Mouse (Mus musculus): ENCODE measurements around the gene Pnpla2. TPM values are rescaled to one million over a fixed set of nuclear protein-coding genes. Genes with fewer than 3 reads are reported as not detected.

Gene Pnpla2
- polyA plus RNA-seq, 1 experiment from 2014 or later, result 19.7 TPM

DNA sequence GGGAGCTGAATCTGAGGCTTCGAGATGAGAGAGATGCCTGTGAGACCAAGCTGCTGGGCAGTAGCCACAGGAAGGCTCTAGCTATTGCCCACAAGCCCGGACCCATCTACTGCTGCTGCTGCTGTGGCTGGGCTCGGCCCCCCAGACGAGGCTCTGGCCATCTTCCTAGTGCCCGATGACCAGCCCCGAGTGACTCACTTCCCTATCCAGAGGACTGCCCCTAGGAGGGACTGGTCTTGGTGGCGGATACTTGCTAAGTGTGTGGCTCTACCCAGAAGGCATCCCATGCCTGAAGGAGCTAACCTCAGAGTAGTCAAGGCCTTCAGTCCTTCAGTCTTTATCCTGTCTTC is 11.0 kb downstream of the Pnpla2 start:
- H3K4me1 ChIP-seq (replicated peaks), result peaks cover 55% of the 10 kb centered on the region
- no peaks in the 10 kb centered on the region for H3K9me3 ChIP-seq
- no peak overlapping the region for H3K27ac ChIP-seq (replicated peaks)
- H3K4me2 ChIP-seq, result no peak overlapping the region
- H3K4me3 ChIP-seq, result no peak overlapping the region
- ATAC-seq (ENCODE audit: low FRiP score, low read depth), result no peak
- no peak overlapping the region for H3K9ac ChIP-seq
- H3K27me3 ChIP-seq, result peaks cover 56% of the 10 kb centered on the region
- WGBS, result 85% methylated on average over 7 of the region's 7 CpGs
- H3K36me3 ChIP-seq, result peaks cover 2% of the 10 kb centered on the region; the same call in 1 of the 2 replicates

GRCm38 (mm10) chr7:141466607-141467148 is 11.7 kb downstream of the Pnpla2 start:
- H3K27ac ChIP-seq (replicated peaks), result no peak overlapping the region
- H3K4me1 ChIP-seq (replicated peaks), result peaks cover 55% of the 10 kb centered on the region
- peak overlapping the region; percentile 66 for H3K4me3 ChIP-seq
- no peak for ATAC-seq (ENCODE audit: low FRiP score, low read depth)
- H3K9me3 ChIP-seq, result no peaks in the 10 kb centered on the region
- peaks cover 8% of the 10 kb centered on the region; the same call in 1 of the 2 replicates for H3K36me3 ChIP-seq
- peak overlapping the region; percentile 73 for H3K9ac ChIP-seq
- 60% methylated on average over 10 of the region's 10 CpGs for WGBS
- H3K4me2 ChIP-seq, result peak overlapping the region; percentile 58
- H3K27me3 ChIP-seq, result peaks cover 49% of the 10 kb centered on the region

GRCm38 (mm10) chr7:141467230-141468030 is 12.4 kb downstream of the Pnpla2 start, which contains the start of gene Cd151:
Cd151 (plus strand) TSS chr7:141467392.
- peak; percentile 32 for ATAC-seq (ENCODE audit: low FRiP score, low read depth)

GRCm38 (mm10) chr7:141468164-141468521 is 13.1 kb downstream of the Pnpla2 start:
- H3K27me3 ChIP-seq, result peaks cover 36% of the 10 kb centered on the region
- H3K36me3 ChIP-seq, result peaks cover 17% of the 10 kb centered on the region
- peak overlapping the region; percentile 58 for H3K4me2 ChIP-seq
- peak overlapping the region; percentile 66 for H3K4me3 ChIP-seq
- peak overlapping the region; percentile 85 for H3K27ac ChIP-seq (replicated peaks)
- ATAC-seq (ENCODE audit: low FRiP score, low read depth), result peak; percentile 16; the same call in 1 of the 2 replicates
- 18% methylated on average over 5 of the region's 5 CpGs for WGBS
- no peaks in the 10 kb centered on the region for H3K9me3 ChIP-seq
- peaks cover 47% of the 10 kb centered on the region for H3K4me1 ChIP-seq (replicated peaks)
- peak overlapping the region; percentile 73 for H3K9ac ChIP-seq

More at GRCm38 (mm10) chr7:141467230-141468030, 12.4 kb downstream of the Pnpla2 start, which contains the start of gene Cd151:
- H3K27ac ChIP-seq (replicated peaks), result peak within 1 kb of the TSS; percentile 85
- H3K36me3 ChIP-seq, result peaks cover 13% of the 10 kb centered on the region
- no peaks in the 10 kb centered on the region for H3K9me3 ChIP-seq
- peak within 1 kb of the TSS; percentile 73 for H3K9ac ChIP-seq
- H3K4me1 ChIP-seq (replicated peaks), result peaks cover 47% of the 10 kb centered on the region
- H3K4me2 ChIP-seq, result peak within 1 kb of the TSS; percentile 58
- under 1% methylated on average over 52 of the region's 52 CpGs for WGBS
- H3K27me3 ChIP-seq, result peaks cover 42% of the 10 kb centered on the region
- peak within 1 kb of the TSS; percentile 66 for H3K4me3 ChIP-seq

- peak; percentile 79 for ATAC-seq (ENCODE audit: low FRiP score, low read depth)
- Histone ChIP-seq H3K4me3 (peak overlapping the region; percentile 66), H3K4me2 (peak overlapping the region; percentile 58), H3K27me3 (peaks cover 30% of the 10 kb centered on the region), H3K4me1 (replicated peaks) (peaks cover 52% of the 10 kb centered on the region), H3K9ac (peak overlapping the region; percentile 73), H3K9me3 (no peaks in the 10 kb centered on the region), H3K36me3 (peaks cover 17% of the 10 kb centered on the region), H3K27ac (replicated peaks) (peak overlapping the region; percentile 85)
- WGBS, result 10% methylated on average over 8 of the region's 8 CpGs
Observed at GRCm38 (mm10) chr7:141468522-141469211, 13.7 kb downstream of the Pnpla2 start.

DNA sequence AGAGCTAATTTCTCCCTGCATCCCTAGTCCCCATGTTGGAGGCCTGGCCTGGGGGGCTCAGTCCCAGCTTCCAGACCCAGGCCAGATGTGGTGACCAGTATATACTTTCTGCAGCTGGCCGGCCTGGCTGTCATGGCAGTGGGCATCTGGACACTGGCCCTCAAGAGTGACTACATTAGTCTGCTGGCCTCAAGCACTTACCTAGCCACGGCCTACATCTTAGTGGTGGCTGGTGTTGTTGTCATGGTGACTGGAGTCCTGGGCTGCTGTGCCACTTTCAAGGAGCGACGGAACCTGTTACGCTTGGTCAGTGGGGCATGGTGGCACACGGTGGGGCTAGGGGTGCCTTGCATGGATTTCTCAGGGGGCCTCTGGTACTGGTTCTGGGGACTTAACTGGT is 14.4 kb downstream of the Pnpla2 start:
- H3K4me2 ChIP-seq, result peak overlapping the region; percentile 58
- H3K27ac ChIP-seq (replicated peaks), result peak overlapping the region; percentile 85
- H3K4me1 ChIP-seq (replicated peaks), result peaks cover 59% of the 10 kb centered on the region
- H3K9ac ChIP-seq, result peak overlapping the region; percentile 73
- H3K4me3 ChIP-seq, result peak overlapping the region; percentile 66
- no peak for ATAC-seq (ENCODE audit: low FRiP score, low read depth)
- peaks cover 17% of the 10 kb centered on the region for H3K36me3 ChIP-seq
- H3K9me3 ChIP-seq, result no peaks in the 10 kb centered on the region
- 72% methylated on average over 6 of the region's 6 CpGs for WGBS
- H3K27me3 ChIP-seq, result peaks cover 24% of the 10 kb centered on the region

GRCm38 (mm10) chr7:141469901-141470636 is 15.1 kb downstream of the Pnpla2 start:
- peak overlapping the region; percentile 73; the same call in 1 of the 2 replicates for H3K9ac ChIP-seq
- peak overlapping the region; percentile 58 for H3K4me2 ChIP-seq
- H3K27me3 ChIP-seq, result peaks cover 16% of the 10 kb centered on the region
- H3K36me3 ChIP-seq, result peaks cover 17% of the 10 kb centered on the region
- H3K27ac ChIP-seq (replicated peaks), result 0 out of 2 replicates have a peak overlapping the region, but pooled peaks have one; percentile 85
- H3K4me3 ChIP-seq, result no peak overlapping the region
- 88% methylated on average over 18 of the region's 18 CpGs for WGBS
- H3K4me1 ChIP-seq (replicated peaks), result peaks cover 55% of the 10 kb centered on the region
- H3K9me3 ChIP-seq, result no peaks in the 10 kb centered on the region
- no peak for ATAC-seq (ENCODE audit: low FRiP score, low read depth)

- no peak overlapping the region for H3K4me3 ChIP-seq
- no peak overlapping the region for H3K4me2 ChIP-seq
- 96% methylated on average over 10 of the region's 10 CpGs for WGBS
- no peak overlapping the region for H3K27ac ChIP-seq (replicated peaks)
- peaks cover 17% of the 10 kb centered on the region for H3K36me3 ChIP-seq
- peaks cover 57% of the 10 kb centered on the region for H3K4me1 ChIP-seq (replicated peaks)
- H3K9me3 ChIP-seq, result no peaks in the 10 kb centered on the region
- H3K27me3 ChIP-seq, result peaks cover 11% of the 10 kb centered on the region
- no peak for ATAC-seq (ENCODE audit: low FRiP score, low read depth)
- no peak overlapping the region for H3K9ac ChIP-seq
Observed at GRCm38 (mm10) chr7:141470637-141470944, 15.6 kb downstream of the Pnpla2 start.

DNA sequence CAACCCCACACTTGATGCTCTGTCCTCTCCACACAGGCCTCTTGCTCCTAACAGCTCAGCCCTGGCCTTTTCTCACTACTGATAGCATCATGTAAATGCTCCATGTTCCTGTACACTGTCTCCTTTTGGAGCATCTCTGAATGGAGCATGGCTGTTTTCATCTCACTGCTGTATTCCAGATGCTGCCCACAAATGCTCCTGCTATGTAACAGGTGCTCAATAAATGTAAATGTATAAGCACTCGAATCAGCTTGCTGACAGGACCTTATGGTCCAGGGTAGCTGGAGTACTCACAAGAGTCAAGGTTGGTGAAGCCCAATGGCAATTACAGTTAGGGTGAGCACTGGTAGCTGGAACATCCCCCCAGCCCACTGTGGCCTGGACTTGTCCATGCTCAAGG is 16.2 kb downstream of the Pnpla2 start:
- Histone ChIP-seq H3K9me3 (no peaks in the 10 kb centered on the region), H3K4me2 (no peak overlapping the region), H3K9ac (no peak overlapping the region), H3K27ac (replicated peaks) (no peak overlapping the region), H3K4me1 (replicated peaks) (peaks cover 63% of the 10 kb centered on the region), H3K4me3 (no peak overlapping the region), H3K36me3 (peaks cover 17% of the 10 kb centered on the region), H3K27me3 (peaks cover 10% of the 10 kb centered on the region)
- 89% methylated on average over 1 of the region's 1 CpGs for WGBS
- ATAC-seq (ENCODE audit: low FRiP score, low read depth), result no peak

DNA sequence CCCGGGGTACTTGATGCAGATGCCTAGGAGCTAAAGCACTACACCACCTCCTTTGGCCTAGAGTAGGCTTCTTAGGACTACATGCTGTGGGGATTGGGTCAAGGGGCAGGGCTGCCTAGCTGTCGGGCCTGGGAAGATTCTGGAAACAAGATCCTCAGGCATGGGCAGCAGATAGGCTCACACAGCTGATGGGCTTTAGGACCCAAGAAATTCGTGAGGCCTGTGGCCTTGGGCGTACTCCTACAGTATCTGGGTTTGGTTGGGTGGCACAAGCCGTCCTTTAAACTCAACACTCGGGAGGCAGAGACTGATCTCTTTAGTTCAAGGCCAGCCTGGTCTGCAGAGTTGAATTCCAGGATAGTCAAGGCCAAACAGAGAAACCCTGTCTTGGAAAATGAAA is 17.2 kb downstream of the Pnpla2 start:
- Histone ChIP-seq H3K4me1 (replicated peaks) (peaks cover 60% of the 10 kb centered on the region), H3K36me3 (peaks cover 17% of the 10 kb centered on the region), H3K4me2 (no peak overlapping the region), H3K27ac (replicated peaks) (no peak overlapping the region), H3K9ac (no peak overlapping the region), H3K9me3 (no peaks in the 10 kb centered on the region), H3K27me3 (peaks cover 7% of the 10 kb centered on the region), H3K4me3 (no peak overlapping the region)
- WGBS, result 85% methylated on average over 6 of the region's 6 CpGs
- ATAC-seq (ENCODE audit: low FRiP score, low read depth), result no peak

DNA sequence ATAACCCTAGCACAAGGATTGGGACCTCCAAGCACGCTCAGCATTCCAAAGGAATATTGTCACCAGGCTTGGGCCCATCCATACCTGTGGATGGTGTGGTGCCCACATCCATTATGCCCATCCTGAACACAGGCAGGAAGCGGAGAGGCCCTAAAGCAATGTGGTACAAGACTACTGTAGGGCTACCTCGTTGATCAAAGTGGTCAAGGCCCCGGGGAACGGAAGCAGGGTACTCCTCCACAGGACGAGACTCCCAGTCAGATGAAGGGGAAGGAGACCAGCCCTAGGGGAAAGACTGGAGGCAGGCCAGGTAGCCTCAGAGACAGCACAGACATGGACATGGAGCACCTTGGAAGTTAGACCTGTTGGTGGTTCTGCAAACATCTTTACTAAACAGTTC is 17.8 kb downstream of the Pnpla2 start:
- Histone ChIP-seq H3K4me3 (no peak overlapping the region), H3K27ac (replicated peaks) (no peak overlapping the region), H3K9ac (no peak overlapping the region), H3K4me1 (replicated peaks) (peaks cover 57% of the 10 kb centered on the region), H3K27me3 (peaks cover 7% of the 10 kb centered on the region), H3K4me2 (no peak overlapping the region), H3K36me3 (peaks cover 17% of the 10 kb centered on the region), H3K9me3 (no peaks in the 10 kb centered on the region)
- 89% methylated on average over 6 of the region's 6 CpGs for WGBS
- ATAC-seq (ENCODE audit: low FRiP score, low read depth), result no peak
